Mouse (Mus musculus): Measurements from ENCODE around the gene Cfap206. TPM values are rescaled to one million over a fixed set of nuclear protein-coding genes. Genes with fewer than 3 reads are reported as not detected.
"Not testable (repeated sequence)": the region's sequence is repeated elsewhere in the genome, so short reads cannot be mapped to it uniquely, and the experiment has no call there.

Cfap206 gene
- 0.14 TPM in 1 of 2 replicates, not detected in the other for polyA plus RNA-seq (2014; fragmentation: Nextera tagmentation; extraction: Ambion mirVana)

- Histone ChIP-seq H3K27me3 (ENCODE audit: control insufficient read depth, insufficient read depth, low read length) (no peaks in the 10 kb centered on the region), H3K4me1 (ENCODE audit: control insufficient read depth, insufficient read depth, low read length) (no peaks in the 10 kb centered on the region), H3K9ac (ENCODE audit: low read depth, low read length) (peak within 1 kb of the TSS; percentile 11; the same call in 1 of the 2 replicates), H3K27ac (ENCODE audit: low read depth, low read length) (no peak within 1 kb of the TSS), H3K4me3 (ENCODE audit: low read depth, low read length) (peak within 1 kb of the TSS; percentile 47), H3K36me3 (ENCODE audit: control insufficient read depth, insufficient read depth, low read length) (no peaks in the 10 kb centered on the region), H3K9me3 (replicated peaks; ENCODE audit: control insufficient read depth, low read length) (no peaks in the 10 kb centered on the region), H3K4me2 (peak within 1 kb of the TSS; percentile 82)
- under 1% methylated on average over 38 of the region's 38 CpGs for WGBS (ENCODE audit: insufficient replicate concordance)
- ATAC-seq (replicated peaks; ENCODE audit: insufficient number of reproducible peaks, low FRiP score, low TSS enrichment): peak; percentile 93
These were observed at the start of gene Cfap206 for GRCm38 (mm10) chr4:34729851-34730341. Gene Cfap206 (minus strand): TSS chr4:34730206.

GRCm38 (mm10) chr4:34777677-34778527 lies 47.9 kb upstream of the Cfap206 start, which contains the start of gene Smim8:
Gene Smim8 (minus strand): TSS chr4:34778423.
- ATAC-seq (replicated peaks; ENCODE audit: insufficient number of reproducible peaks, low FRiP score, low TSS enrichment): peak; percentile 91
- Histone ChIP-seq H3K27ac (ENCODE audit: low read depth, low read length) (peak within 1 kb of the TSS; percentile 85), H3K27me3 (ENCODE audit: control insufficient read depth, insufficient read depth, low read length) (no peaks in the 10 kb centered on the region), H3K4me3 (ENCODE audit: low read depth, low read length) (peak within 1 kb of the TSS; percentile 70), H3K36me3 (ENCODE audit: control insufficient read depth, insufficient read depth, low read length) (no peaks in the 10 kb centered on the region), H3K4me1 (ENCODE audit: control insufficient read depth, insufficient read depth, low read length) (no peaks in the 10 kb centered on the region), H3K9ac (ENCODE audit: low read depth, low read length) (peak within 1 kb of the TSS; percentile 80), H3K9me3 (replicated peaks; ENCODE audit: control insufficient read depth, low read length) (no peaks in the 10 kb centered on the region), H3K4me2 (peak within 1 kb of the TSS; percentile 64)
- WGBS (ENCODE audit: insufficient replicate concordance): 5% methylated on average over 40 of the region's 40 CpGs

GRCm38 (mm10) chr4:34771652-34772371 lies 41.8 kb upstream of the Cfap206 start:
- H3K27me3 ChIP-seq (ENCODE audit: control insufficient read depth, insufficient read depth, low read length): no peaks in the 10 kb centered on the region
- 15% methylated on average over 8 of the region's 8 CpGs for WGBS (ENCODE audit: insufficient replicate concordance)
- H3K4me1 ChIP-seq (ENCODE audit: control insufficient read depth, insufficient read depth, low read length): no peaks in the 10 kb centered on the region
- no peak for ATAC-seq (replicated peaks; ENCODE audit: insufficient number of reproducible peaks, low FRiP score, low TSS enrichment)
- no peak overlapping the region for H3K9ac ChIP-seq (ENCODE audit: low read depth, low read length)
- H3K9me3 ChIP-seq (replicated peaks; ENCODE audit: control insufficient read depth, low read length): no peaks in the 10 kb centered on the region
- no peak overlapping the region for H3K27ac ChIP-seq (ENCODE audit: low read depth, low read length)
- 0 out of 2 replicates have a peak, but pooled peaks cover 2% of the 10 kb centered on the region for H3K36me3 ChIP-seq (ENCODE audit: control insufficient read depth, insufficient read depth, low read length)
- no peak overlapping the region for H3K4me3 ChIP-seq (ENCODE audit: low read depth, low read length)
- H3K4me2 ChIP-seq: no peak overlapping the region

- H3K27me3 ChIP-seq (ENCODE audit: control insufficient read depth, insufficient read depth, low read length): no peaks in the 10 kb centered on the region
- H3K27ac ChIP-seq (ENCODE audit: low read depth, low read length): no peak within 1 kb of the TSS
- 77% methylated on average over 1 of the region's 1 CpGs for WGBS (ENCODE audit: insufficient replicate concordance)
- no peak within 1 kb of the TSS for H3K9ac ChIP-seq (ENCODE audit: low read depth, low read length)
- no peak within 1 kb of the TSS for H3K4me2 ChIP-seq
- no peaks in the 10 kb centered on the region for H3K4me1 ChIP-seq (ENCODE audit: control insufficient read depth, insufficient read depth, low read length)
- ATAC-seq (replicated peaks; ENCODE audit: insufficient number of reproducible peaks, low FRiP score, low TSS enrichment): no peak
- no peaks in the 10 kb centered on the region for H3K36me3 ChIP-seq (ENCODE audit: control insufficient read depth, insufficient read depth, low read length)
- no peaks in the 10 kb centered on the region for H3K9me3 ChIP-seq (replicated peaks; ENCODE audit: control insufficient read depth, low read length)
- H3K4me3 ChIP-seq (ENCODE audit: low read depth, low read length): no peak within 1 kb of the TSS
These were observed 26.2 kb upstream of the Cfap206 start, which contains the start of gene Gm136 for GRCm38 (mm10) chr4:34756163-34756562. Gene Gm136 (minus strand): TSS chr4:34756263.

- 39% methylated on average over 6 of the region's 6 CpGs for WGBS (ENCODE audit: insufficient replicate concordance)
- H3K9ac ChIP-seq (ENCODE audit: low read depth, low read length): no peak overlapping the region
- no peaks in the 10 kb centered on the region for H3K9me3 ChIP-seq (replicated peaks; ENCODE audit: control insufficient read depth, low read length)
- no peaks in the 10 kb centered on the region for H3K36me3 ChIP-seq (ENCODE audit: control insufficient read depth, insufficient read depth, low read length)
- no peaks in the 10 kb centered on the region for H3K4me1 ChIP-seq (ENCODE audit: control insufficient read depth, insufficient read depth, low read length)
- no peak overlapping the region for H3K4me2 ChIP-seq
- H3K27ac ChIP-seq (ENCODE audit: low read depth, low read length): no peak overlapping the region
- H3K27me3 ChIP-seq (ENCODE audit: control insufficient read depth, insufficient read depth, low read length): no peaks in the 10 kb centered on the region
- H3K4me3 ChIP-seq (ENCODE audit: low read depth, low read length): no peak overlapping the region
- ATAC-seq (replicated peaks; ENCODE audit: insufficient number of reproducible peaks, low FRiP score, low TSS enrichment): no peak
These were observed 19.2 kb upstream of the Cfap206 start for GRCm38 (mm10) chr4:34749236-34749635.

GRCm38 (mm10) chr4:34734461-34734860 lies 4.5 kb upstream of the Cfap206 start:
- no peaks in the 10 kb centered on the region for H3K4me1 ChIP-seq (ENCODE audit: control insufficient read depth, insufficient read depth, low read length)
- no peaks in the 10 kb centered on the region for H3K9me3 ChIP-seq (replicated peaks; ENCODE audit: control insufficient read depth, low read length)
- no peaks in the 10 kb centered on the region for H3K27me3 ChIP-seq (ENCODE audit: control insufficient read depth, insufficient read depth, low read length)
- H3K4me3 ChIP-seq (ENCODE audit: low read depth, low read length): no peak overlapping the region
- 63% methylated on average over 3 of the region's 3 CpGs for WGBS (ENCODE audit: insufficient replicate concordance)
- H3K27ac ChIP-seq (ENCODE audit: low read depth, low read length): no peak overlapping the region
- H3K9ac ChIP-seq (ENCODE audit: low read depth, low read length): no peak overlapping the region
- H3K4me2 ChIP-seq: no peak overlapping the region
- H3K36me3 ChIP-seq (ENCODE audit: control insufficient read depth, insufficient read depth, low read length): no peaks in the 10 kb centered on the region
- ATAC-seq (replicated peaks; ENCODE audit: insufficient number of reproducible peaks, low FRiP score, low TSS enrichment): no peak

- not testable (repeated sequence) for H3K9me3 ChIP-seq (replicated peaks; ENCODE audit: control insufficient read depth, low read length); H3K4me1 ChIP-seq (ENCODE audit: control insufficient read depth, insufficient read depth, low read length); H3K4me2 ChIP-seq; H3K36me3 ChIP-seq (ENCODE audit: control insufficient read depth, insufficient read depth, low read length); ATAC-seq (replicated peaks; ENCODE audit: insufficient number of reproducible peaks, low FRiP score, low TSS enrichment); H3K9ac ChIP-seq (ENCODE audit: low read depth, low read length); H3K4me3 ChIP-seq (ENCODE audit: low read depth, low read length); H3K27me3 ChIP-seq (ENCODE audit: control insufficient read depth, insufficient read depth, low read length); H3K27ac ChIP-seq (ENCODE audit: low read depth, low read length)
- 24% methylated on average over 2 of the region's 2 CpGs for WGBS (ENCODE audit: insufficient replicate concordance)
These were observed 3.4 kb upstream of the Cfap206 start for GRCm38 (mm10) chr4:34733415-34733814.

- not testable (repeated sequence) for H3K4me1 ChIP-seq (ENCODE audit: control insufficient read depth, insufficient read depth, low read length); H3K9me3 ChIP-seq (replicated peaks; ENCODE audit: control insufficient read depth, low read length); H3K4me3 ChIP-seq (ENCODE audit: low read depth, low read length); H3K27me3 ChIP-seq (ENCODE audit: control insufficient read depth, insufficient read depth, low read length); H3K4me2 ChIP-seq; H3K27ac ChIP-seq (ENCODE audit: low read depth, low read length); H3K36me3 ChIP-seq (ENCODE audit: control insufficient read depth, insufficient read depth, low read length); ATAC-seq (replicated peaks; ENCODE audit: insufficient number of reproducible peaks, low FRiP score, low TSS enrichment); H3K9ac ChIP-seq (ENCODE audit: low read depth, low read length)
- 76% methylated on average over 3 of the region's 3 CpGs for WGBS (ENCODE audit: insufficient replicate concordance)
These were observed 4.3 kb downstream of the Cfap206 start for GRCm38 (mm10) chr4:34725710-34726109.
